Mouse (Mus musculus): ENCODE data around the gene Rcsd1.
"Not testable (repeated sequence)": the region's sequence is repeated elsewhere in the genome, so short reads cannot be mapped to it uniquely, and the experiment has no call there.

The Rcsd1 gene

GRCm38 (mm10) chr1:165689845-165690244 is 19.7 kb downstream of the Rcsd1 start:
- DNase-seq (ENCODE audit: low spot score in 2 of 2) = no peak

GRCm38 (mm10) chr1:165687861-165688260 is 21.7 kb downstream of the Rcsd1 start:
- DNase-seq (ENCODE audit: low spot score in 2 of 2) = no peak

GRCm38 (mm10) chr1:165686963-165687362 is 22.6 kb downstream of the Rcsd1 start:
- DNase-seq (ENCODE audit: low spot score in 2 of 2) = no peak

GRCm38 (mm10) chr1:165686349-165686748 is 23.2 kb downstream of the Rcsd1 start:
- no peak for DNase-seq (ENCODE audit: low spot score in 2 of 2)

- DNase-seq (ENCODE audit: low spot score in 2 of 2) = no peak
Measured at GRCm38 (mm10) chr1:165684261-165685203, 25.0 kb downstream of the Rcsd1 start.

GRCm38 (mm10) chr1:165682056-165682853 is 27.3 kb downstream of the Rcsd1 start:
- DNase-seq (ENCODE audit: low spot score in 2 of 2) = no peak

GRCm38 (mm10) chr1:165681045-165681794 is 28.3 kb downstream of the Rcsd1 start:
- no peak for DNase-seq (ENCODE audit: low spot score in 2 of 2)

- DNase-seq (ENCODE audit: low spot score in 2 of 2) = not testable (repeated sequence)
Measured at GRCm38 (mm10) chr1:165680086-165680485, 29.5 kb downstream of the Rcsd1 start.

- DNase-seq (ENCODE audit: low spot score in 2 of 2) = no peak
Measured at GRCm38 (mm10) chr1:165679618-165679997, 29.9 kb downstream of the Rcsd1 start.

GRCm38 (mm10) chr1:165678861-165679617 is 30.5 kb downstream of the Rcsd1 start:
- no peak for DNase-seq (ENCODE audit: low spot score in 2 of 2)

GRCm38 (mm10) chr1:165677558-165677957 is 32.0 kb downstream of the Rcsd1 start:
- DNase-seq (ENCODE audit: low spot score in 2 of 2) = no peak

- no peak for DNase-seq (ENCODE audit: low spot score in 2 of 2)
Measured at GRCm38 (mm10) chr1:165676993-165677392, 32.6 kb downstream of the Rcsd1 start.

GRCm38 (mm10) chr1:165675167-165675566 is 34.4 kb downstream of the Rcsd1 start:
- no peak for DNase-seq (ENCODE audit: low spot score in 2 of 2)

GRCm38 (mm10) chr1:165672355-165672754 is 37.2 kb downstream of the Rcsd1 start:
- DNase-seq (ENCODE audit: low spot score in 2 of 2) = no peak

GRCm38 (mm10) chr1:165670056-165670455 is 39.5 kb downstream of the Rcsd1 start:
- no peak for DNase-seq (ENCODE audit: low spot score in 2 of 2)

GRCm38 (mm10) chr1:165668904-165669303 is 40.7 kb downstream of the Rcsd1 start:
- no peak for DNase-seq (ENCODE audit: low spot score in 2 of 2)

GRCm38 (mm10) chr1:165667380-165667779 is 42.2 kb downstream of the Rcsd1 start:
- no peak for DNase-seq (ENCODE audit: low spot score in 2 of 2)

- DNase-seq (ENCODE audit: low spot score in 2 of 2) = no peak
Measured at GRCm38 (mm10) chr1:165666944-165667343, 42.6 kb downstream of the Rcsd1 start.

GRCm38 (mm10) chr1:165665758-165666157 is 43.8 kb downstream of the Rcsd1 start:
- no peak for DNase-seq (ENCODE audit: low spot score in 2 of 2)

GRCm38 (mm10) chr1:165663277-165663676 is 46.3 kb downstream of the Rcsd1 start:
- no peak for DNase-seq (ENCODE audit: low spot score in 2 of 2)

All from frontal cortex, postnatal 25 days (tissue).